Mouse (Mus musculus) macrophage (primary cell): Measurements from ENCODE around the gene Gm43720. TPM values are rescaled to one million over a fixed set of nuclear protein-coding genes. Genes with fewer than 3 reads are reported as not detected.
"Not testable (repeated sequence)": the region's sequence is repeated elsewhere in the genome, so short reads cannot be mapped to it uniquely, and the experiment has no call there.

Source experiments
- H3K27ac ChIP-seq: fragments of 350-480 bp; formaldehyde crosslinking; 2 replicates; pipeline ENCODE4 v1.9.0; 2021
- H3K36me3 ChIP-seq: fragments of 350-480 bp; formaldehyde crosslinking; 2 replicates; pipeline ENCODE4 v1.9.0; 2021; ENCODE audit errors: inconsistent target
- H3K4me3 ChIP-seq: fragments of 350-480 bp; formaldehyde crosslinking; 2 replicates; pipeline ENCODE4 v1.9.0; 2021; ENCODE audit errors: inconsistent target
- H3K79me2 ChIP-seq: fragments of 350-480 bp; formaldehyde crosslinking; 2 replicates; pipeline ENCODE4 v1.9.0; 2021; ENCODE audit errors: inconsistent target
- WGBS: methylation state at CpG from one replicate; pipeline ENCODE4 v1.1.7; 2026; ENCODE audit warnings: inconsistent platforms; ENCODE audit not compliant: missing documents; 5-methylcytosine and 5-hydroxymethylcytosine counted together
- polyA plus RNA-seq: library from polyadenylated mRNA; stranded (reverse); fragments of 250-400 nt; gene quantifications from 3 replicates; pipeline ENCODE4 v1.2.4, GENCODE M21; 2018; ENCODE audit warnings: inconsistent platforms

Gm43720 gene
- polyA plus RNA-seq, 1 experiment from 2014 or later: not detected

GRCm38 (mm10) chr5:138219864-138220263 is 59.9 kb downstream of the Gm43720 start:
- peaks cover 11% of the 10 kb centered on the region; the same call in 1 of the 2 replicates for H3K79me2 ChIP-seq
- H3K36me3 ChIP-seq: no peaks in the 10 kb centered on the region
- WGBS: 78% methylated on average over 2 of the region's 2 CpGs
- H3K4me3 ChIP-seq: no peak overlapping the region
- H3K27ac ChIP-seq: no peak overlapping the region

DNA sequence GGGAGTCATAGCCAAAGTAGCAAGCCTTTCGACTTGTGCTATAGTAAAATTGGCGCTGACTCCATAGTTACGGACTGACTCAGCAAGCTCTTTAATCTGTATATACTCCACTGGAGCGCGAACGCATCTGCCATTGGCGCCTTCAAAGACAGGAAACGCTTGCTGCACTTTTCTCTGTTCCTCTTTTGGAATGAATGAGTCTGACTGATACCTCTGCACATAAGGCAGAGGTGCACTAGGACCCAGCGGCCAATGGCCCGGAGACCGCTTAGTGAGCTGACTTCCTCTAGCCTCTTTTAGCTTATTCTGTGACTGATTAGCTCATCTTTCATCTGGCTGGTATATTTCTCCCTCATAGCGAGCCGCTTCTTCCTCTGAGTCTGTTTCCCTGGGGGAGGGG is 63.1 kb downstream of the Gm43720 start:
- H3K79me2 ChIP-seq, H3K36me3 ChIP-seq, H3K4me3 ChIP-seq, H3K27ac ChIP-seq: not testable (repeated sequence)
- 95% methylated on average over 13 of the region's 13 CpGs for WGBS

Other genes with a start within 250 kb of the Gm43720 start
- gene Smok3c, start 226.8 kb downstream of the Gm43720 start, polyA plus RNA-seq: not detected in 3 replicates
- gene Zkscan1, start 194.9 kb downstream of the Gm43720 start, polyA plus RNA-seq: 6.8 to 8.7 TPM (median 6.9 TPM) in 3 replicates
- gene Zscan21, start 163.1 kb downstream of the Gm43720 start, polyA plus RNA-seq: 9.8 to 15.5 TPM (median 15.2 TPM) in 3 replicates
- gene Zfp113, start 124.2 kb downstream of the Gm43720 start, polyA plus RNA-seq: 2.2 to 3.5 TPM (median 2.5 TPM) in 3 replicates
- gene Cops6, start 118.9 kb downstream of the Gm43720 start, polyA plus RNA-seq: 66.2 to 101 TPM (median 71.0 TPM) in 3 replicates
- 10.2 to 20.8 TPM (median 13.0 TPM) in 3 replicates for gene Ap4m1, start 108.0 kb downstream of the Gm43720 start, polyA plus RNA-seq
- 7.1 to 61.8 TPM (median 13.3 TPM) in 3 replicates for gene Mcm7, start 107.5 kb downstream of the Gm43720 start, polyA plus RNA-seq
- gene Taf6, start 92.5 kb downstream of the Gm43720 start, polyA plus RNA-seq: 21.9 to 33.7 TPM (median 32.0 TPM) in 3 replicates
- 15.8 to 21.3 TPM (median 16.0 TPM) in 3 replicates for gene Cnpy4, start 92.5 kb downstream of the Gm43720 start, polyA plus RNA-seq
- gene Mblac1, start 85.6 kb downstream of the Gm43720 start, polyA plus RNA-seq: 3.3 to 5.8 TPM (median 5.4 TPM) in 3 replicates
- 21.3 to 30.2 TPM (median 28.7 TPM) in 3 replicates for gene Nxpe5, start 54.1 kb downstream of the Gm43720 start, polyA plus RNA-seq
- 32.5 to 106 TPM (median 78.4 TPM) in 3 replicates for gene Lamtor4, start 24.5 kb downstream of the Gm43720 start, polyA plus RNA-seq
- gene BC037034, start 15.9 kb downstream of the Gm43720 start, polyA plus RNA-seq: 25.8 to 46.6 TPM (median 43.8 TPM) in 3 replicates
- 0.12 TPM in 1 of 3 replicates, not detected in the others for gene Gal3st4, start 7.1 kb downstream of the Gm43720 start, polyA plus RNA-seq
- 0.14 to 0.54 TPM (median 0.29 TPM) in 3 replicates for gene Gpc2, start within 50 bp of the Gm43720 start, polyA plus RNA-seq
- 0.19 to 0.41 TPM (median 0.29 TPM) in 3 replicates for gene Stag3, start 282 bp upstream of the Gm43720 start, polyA plus RNA-seq
- gene Pvrig, start 62.0 kb upstream of the Gm43720 start, polyA plus RNA-seq: 0.26 to 0.96 TPM (median 0.36 TPM) in 3 replicates
- gene Zfp157, start 161.5 kb upstream of the Gm43720 start, polyA plus RNA-seq: 4.4 to 5.6 TPM (median 5.3 TPM) in 3 replicates